Mouse (Mus musculus) neural tube, embryonic 13.5 days (tissue): Measurements from ENCODE around the gene Snx1. TPM values are rescaled to one million over a fixed set of nuclear protein-coding genes. Genes with fewer than 3 reads are reported as not detected.

Experiments
- ATAC-seq: fragments of 200-750 bp; cut with Nextera tagmentation; 2 replicates; pipeline ENCODE4 v1.8.0; 2017; ENCODE audit warnings: low read depth, mild to moderate bottlenecking, moderate TSS enrichment, moderate library complexity
- H3K27ac ChIP-seq: fragments of 300-500 bp; sonication (generic); replicated peaks from 2 replicates; pipeline ENCODE4 v1.5.1; 2015; ENCODE audit warnings: moderate library complexity, mild to moderate bottlenecking, inconsistent platforms
- H3K27me3 ChIP-seq: fragments of 300-500 bp; sonication (generic); 2 replicates; pipeline ENCODE4 v1.6.1; 2015; ENCODE audit warnings: mild to moderate bottlenecking, inconsistent platforms
- H3K36me3 ChIP-seq: fragments of 300-500 bp; sonication (generic); 2 replicates; pipeline ENCODE4 v1.6.1; 2015; ENCODE audit warnings: mild to moderate bottlenecking, inconsistent platforms
- H3K4me1 ChIP-seq: fragments of 300-500 bp; sonication (generic); replicated peaks from 2 replicates; pipeline ENCODE4 v1.6.1; 2015; ENCODE audit warnings: inconsistent platforms
- H3K4me2 ChIP-seq: fragments of 300-500 bp; sonication (generic); 2 replicates; pipeline ENCODE4 v1.6.1; 2015; ENCODE audit warnings: inconsistent platforms, mild to moderate bottlenecking, moderate library complexity
- H3K4me3 ChIP-seq: fragments of 300-500 bp; sonication (generic); 2 replicates; pipeline ENCODE4 v1.5.1; 2015; ENCODE audit warnings: mild to moderate bottlenecking, inconsistent platforms
- H3K9ac ChIP-seq: fragments of 300-500 bp; sonication (generic); 2 replicates; pipeline ENCODE4 v1.6.1; 2015; ENCODE audit warnings: moderate library complexity, mild to moderate bottlenecking, inconsistent platforms
- H3K9me3 ChIP-seq: fragments of 300-500 bp; sonication (generic); 2 replicates; pipeline ENCODE4 v1.6.1; 2016; ENCODE audit warnings: inconsistent platforms
- WGBS: fragments of 180-500 bp; shearing (Covaris S2); methylation state at CpG from one replicate; pipeline ENCODE4 v1.1.7; 2015; 5-methylcytosine and 5-hydroxymethylcytosine counted together
- polyA plus RNA-seq: library from polyadenylated mRNA; unstranded; fragments of >200 nt; fragmentation: Nextera tagmentation; extraction: Ambion mirVana; gene quantifications from 2 replicates; pipeline ENCODE4 v1.2.1, GENCODE M21; 2015

Snx1 gene
- polyA plus RNA-seq, 1 experiment from 2014 or later: 83.5 TPM

DNA sequence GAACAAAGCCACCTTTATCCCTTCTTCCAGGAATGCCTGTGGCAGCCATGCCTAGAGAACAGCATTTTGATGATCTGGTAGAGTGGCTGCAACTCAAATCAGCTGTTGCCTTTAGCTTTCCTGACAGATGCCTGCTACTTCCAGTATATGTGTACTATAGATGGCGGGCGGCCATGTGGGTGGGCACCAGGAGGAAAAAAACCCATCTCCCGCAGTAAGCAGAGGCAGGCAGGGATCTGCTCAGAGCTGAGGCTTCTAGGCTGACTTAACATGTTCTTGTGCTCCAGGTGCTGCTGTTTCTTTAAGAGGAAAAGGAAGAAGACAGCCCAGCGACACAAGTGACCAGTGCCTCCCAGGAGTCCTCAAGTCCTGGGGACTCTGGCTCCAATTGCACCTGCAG, 87.1 kb downstream of the Snx1 start:
- Histone ChIP-seq H3K4me1 (no peaks in the 10 kb centered on the region), H3K9me3 (no peaks in the 10 kb centered on the region), H3K9ac (no peak overlapping the region), H3K4me2 (no peak overlapping the region), H3K36me3 (peaks cover 47% of the 10 kb centered on the region), H3K27me3 (no peaks in the 10 kb centered on the region), H3K27ac (no peak overlapping the region), H3K4me3 (no peak overlapping the region)
- ATAC-seq: no peak
- WGBS: 89% methylated on average over 4 of the region's 4 CpGs

GRCm38 (mm10) chr9:66038581-66038980, 87.8 kb downstream of the Snx1 start:
- Histone ChIP-seq H3K4me3 (no peak overlapping the region), H3K36me3 (peaks cover 47% of the 10 kb centered on the region), H3K27ac (no peak overlapping the region), H3K4me2 (no peak overlapping the region), H3K9me3 (no peaks in the 10 kb centered on the region), H3K4me1 (no peaks in the 10 kb centered on the region), H3K9ac (no peak overlapping the region), H3K27me3 (no peaks in the 10 kb centered on the region)
- ATAC-seq: no peak
- WGBS: 98% methylated on average over 4 of the region's 4 CpGs

Other genes with a start within 250 kb of the Snx1 start
- 33.8 and 43.7 TPM in 2 replicates for gene Pclaf, start 236.3 kb downstream of the Snx1 start, polyA plus RNA-seq
- 31.5 and 35.5 TPM in 2 replicates for gene Trip4, start 217.8 kb downstream of the Snx1 start, polyA plus RNA-seq
- gene Csnk1g1, start 217.7 kb downstream of the Snx1 start, polyA plus RNA-seq: 22.3 and 26.6 TPM in 2 replicates
- gene Ppib, start 66.4 kb downstream of the Snx1 start, polyA plus RNA-seq: 420 and 438 TPM in 2 replicates
- 5.3 and 6.6 TPM in 2 replicates for gene Snx22, start 56.9 kb downstream of the Snx1 start, polyA plus RNA-seq
- gene Ciao2a, start within 50 bp of the Snx1 start, polyA plus RNA-seq: 99.2 and 110 TPM in 2 replicates
- gene Dapk2, start 31.6 kb upstream of the Snx1 start, polyA plus RNA-seq: 1.3 and 2.5 TPM in 2 replicates
- gene Herc1, start 223.9 kb upstream of the Snx1 start, polyA plus RNA-seq: 41.4 and 42.5 TPM in 2 replicates